Mouse (Mus musculus): Measurements from ENCODE around the gene Lcn4. TPM values are rescaled to one million over a fixed set of nuclear protein-coding genes. Genes with fewer than 3 reads are reported as not detected.

Lcn4 gene
- total RNA-seq, 2 experiments from 2014 or later, result not detected

DNA sequence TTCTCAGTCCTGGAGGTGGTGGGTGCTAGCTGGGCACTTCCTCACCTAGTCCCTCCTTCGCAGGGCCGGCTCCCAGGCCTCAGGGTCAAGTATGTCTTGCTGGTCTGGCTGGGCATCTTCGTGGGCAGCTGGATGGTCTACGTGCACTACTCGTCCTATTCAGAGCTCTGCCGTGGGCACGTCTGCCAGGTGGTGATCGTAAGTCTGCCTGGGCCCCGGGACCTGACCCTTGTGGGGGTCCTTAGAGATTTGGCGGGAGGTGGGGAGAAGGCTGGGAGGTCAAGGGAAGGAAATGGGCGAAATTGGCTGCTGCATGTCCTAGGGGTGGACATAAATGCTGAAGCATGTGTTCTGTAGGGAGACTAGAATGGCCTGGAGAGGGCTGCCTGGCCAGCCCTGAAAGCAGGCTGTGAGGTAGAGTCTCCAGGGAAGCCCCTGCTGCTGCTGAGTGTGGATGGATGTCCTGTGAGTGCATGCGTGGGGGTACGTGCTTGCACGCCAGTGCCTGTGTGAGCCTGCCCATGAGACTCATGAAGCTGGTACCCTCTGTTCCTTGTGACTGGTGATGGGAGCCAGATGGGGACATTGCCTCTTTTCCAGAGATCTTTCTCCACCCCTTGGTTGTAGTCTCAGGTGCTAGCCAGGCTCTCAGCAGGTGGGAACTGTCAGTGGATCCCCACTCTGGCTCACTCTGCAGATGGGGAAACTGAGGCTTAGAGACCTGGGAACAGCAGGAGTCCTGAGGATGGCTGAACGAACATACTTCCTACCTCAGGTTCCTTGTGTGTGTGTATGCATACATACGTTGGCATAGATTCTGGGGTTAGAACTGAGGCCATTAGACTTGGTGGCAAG is 38.3 kb downstream of the Lcn4 start:
- no peak for DNase-seq (ENCODE audit: extremely low spot score in 1 of 2, low spot score in 2 of 2)
- intact Hi-C loops (cut with DNase I), result no loop called here
- Histone ChIP-seq H3K4me3 (no peak overlapping the region), H3K27ac (peak overlapping the region; percentile 7; the same call in 1 of the 2 replicates)
- no peak for TF ChIP-seq CTCF (IDR thresholded peaks at IDR 0.05)

DNA sequence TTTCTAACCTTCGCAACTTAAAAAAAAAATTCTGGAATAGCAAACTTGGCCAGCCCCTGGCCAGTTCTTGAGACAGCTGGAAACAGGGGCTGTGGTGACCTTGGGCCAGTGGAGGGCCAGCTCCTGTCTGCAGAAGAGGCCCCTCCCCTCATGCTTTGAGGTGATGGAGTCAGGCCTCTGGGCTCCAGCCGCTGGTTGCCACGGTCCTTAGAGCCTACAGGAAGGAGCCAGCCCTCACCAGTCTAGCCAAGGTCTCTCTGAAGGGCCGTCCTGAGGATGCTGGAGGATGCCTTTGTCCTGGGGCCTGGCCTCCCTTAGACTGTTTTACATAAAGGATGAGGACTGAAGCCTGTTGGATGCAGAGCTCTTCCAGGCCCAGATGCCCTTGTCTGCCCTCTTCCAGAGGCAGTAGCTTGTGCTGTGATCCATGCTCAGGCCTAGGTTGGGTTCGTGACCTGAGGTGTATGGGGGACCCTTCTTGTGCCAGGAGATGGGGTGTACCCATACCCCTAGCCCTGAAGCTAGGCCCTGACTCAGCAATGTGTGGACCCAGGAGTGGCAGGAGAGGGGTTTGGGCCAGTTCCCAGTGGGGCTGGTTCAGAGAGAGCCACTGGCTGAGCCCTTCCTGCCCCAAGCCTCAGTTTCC is 42.2 kb downstream of the Lcn4 start:
- intact Hi-C loops (cut with DNase I), result no loop called here
- TF ChIP-seq CTCF (IDR thresholded peaks at IDR 0.05), result no peak
- peak in 1 of 2 experiments; percentile 25 for DNase-seq (ENCODE audit: extremely low spot score in 1 of 2, low spot score in 2 of 2)
- H3K4me3 ChIP-seq, result peak overlapping the region; percentile 88
- H3K27ac ChIP-seq, result peak overlapping the region; percentile 92

DNA sequence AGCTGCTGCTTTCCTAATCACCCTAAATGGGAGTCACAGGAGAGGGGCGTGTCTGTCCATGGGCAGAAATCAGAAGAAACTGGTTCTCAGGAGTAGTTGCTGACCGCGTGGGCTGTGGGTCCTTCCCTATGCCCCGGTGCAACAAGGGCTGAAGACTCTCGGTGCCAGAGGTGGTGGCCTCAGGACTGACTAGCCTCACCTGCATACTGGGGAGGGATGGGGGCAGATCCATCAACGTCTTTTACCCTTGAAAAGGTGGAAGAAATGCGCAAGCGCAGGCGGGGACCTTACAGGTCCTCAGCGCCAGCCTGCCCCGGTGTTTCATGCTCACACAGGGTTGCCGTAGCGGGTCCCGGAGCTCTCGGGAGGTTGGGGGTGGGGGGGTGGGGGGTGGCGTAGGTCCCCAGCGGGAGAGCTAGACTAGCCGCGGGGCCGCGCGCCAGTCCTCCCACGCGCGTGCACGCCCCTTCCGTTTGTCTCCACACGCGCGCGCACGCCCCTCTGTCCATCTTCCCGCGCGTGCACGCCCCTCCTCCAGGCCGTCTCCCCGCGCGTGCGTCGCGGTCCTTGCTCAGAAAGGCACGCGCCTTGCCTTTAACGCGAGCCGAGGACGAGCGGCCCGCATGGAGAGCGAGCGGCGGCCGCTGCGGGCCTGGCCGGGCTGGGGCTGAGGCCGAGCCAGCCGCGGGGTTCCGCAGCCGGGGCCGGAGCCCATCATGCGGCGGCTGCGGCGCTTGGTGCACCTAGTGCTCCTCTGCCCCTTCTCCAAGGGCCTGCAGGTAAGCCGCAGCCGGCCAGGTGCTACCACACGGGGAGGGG is 43.0 kb downstream of the Lcn4 start, which contains the start of gene Fam69b:
TSS of gene Fam69b (plus strand) at position 537 of the 819 bp plus-strand sequence.
- DNase-seq (ENCODE audit: extremely low spot score in 1 of 2, low spot score in 2 of 2), result peak; percentile 88 to 89
- intact Hi-C loops (cut with DNase I), result no loop called here
- H3K27ac ChIP-seq, result peak within 1 kb of the TSS; percentile 92
- TF ChIP-seq CTCF (IDR thresholded peaks at IDR 0.05), result no peak
- peak within 1 kb of the TSS; percentile 88 for H3K4me3 ChIP-seq

DNA sequence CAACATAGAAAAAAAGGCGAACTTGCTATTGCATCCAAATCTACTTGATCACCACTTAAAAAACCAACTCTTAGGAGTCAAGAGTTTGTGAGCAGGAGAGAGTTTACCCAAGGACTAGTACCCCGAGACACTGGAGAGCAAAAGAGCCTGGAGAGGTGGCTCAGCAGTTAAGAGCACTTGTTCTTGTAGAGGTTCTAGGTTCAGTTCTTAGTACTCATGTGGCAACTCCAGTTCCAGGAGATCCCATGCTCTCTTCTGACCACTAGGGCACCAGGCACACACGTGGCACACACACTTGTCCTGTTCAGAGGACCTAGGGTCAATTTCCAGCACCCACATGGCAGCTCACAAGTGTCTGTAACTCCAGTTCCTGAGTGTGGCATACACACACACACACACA is 45.0 kb downstream of the Lcn4 start:
- no peak for TF ChIP-seq CTCF (IDR thresholded peaks at IDR 0.05)
- no peak for DNase-seq (ENCODE audit: extremely low spot score in 1 of 2, low spot score in 2 of 2)
- no peak overlapping the region for H3K4me3 ChIP-seq
- intact Hi-C loops (cut with DNase I), result no loop called here
- H3K27ac ChIP-seq, result no peak overlapping the region

DNA sequence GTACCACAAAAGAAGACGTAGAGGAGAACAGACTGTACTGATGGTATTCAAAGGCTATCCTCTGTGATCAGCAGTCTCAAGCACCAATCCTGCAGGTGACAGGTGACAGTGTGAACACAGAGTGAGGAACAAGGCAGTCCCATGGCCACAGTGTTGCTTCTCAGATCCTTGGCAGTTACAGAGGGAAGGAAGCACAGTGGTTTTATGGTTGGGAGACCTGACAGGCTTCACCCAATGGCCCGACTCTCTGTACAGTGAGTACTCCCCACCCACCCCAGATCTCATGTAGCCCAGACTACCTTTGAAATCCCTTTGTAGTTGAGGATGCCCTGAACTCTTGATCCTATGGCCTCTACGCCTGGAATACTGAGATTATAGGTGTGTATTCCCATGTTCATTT is 45.7 kb downstream of the Lcn4 start:
- TF ChIP-seq CTCF (IDR thresholded peaks at IDR 0.05), result no peak
- no peak overlapping the region for H3K27ac ChIP-seq
- intact Hi-C loops (cut with DNase I), result no loop called here
- DNase-seq (ENCODE audit: extremely low spot score in 1 of 2, low spot score in 2 of 2), result no peak
- no peak overlapping the region for H3K4me3 ChIP-seq

DNA sequence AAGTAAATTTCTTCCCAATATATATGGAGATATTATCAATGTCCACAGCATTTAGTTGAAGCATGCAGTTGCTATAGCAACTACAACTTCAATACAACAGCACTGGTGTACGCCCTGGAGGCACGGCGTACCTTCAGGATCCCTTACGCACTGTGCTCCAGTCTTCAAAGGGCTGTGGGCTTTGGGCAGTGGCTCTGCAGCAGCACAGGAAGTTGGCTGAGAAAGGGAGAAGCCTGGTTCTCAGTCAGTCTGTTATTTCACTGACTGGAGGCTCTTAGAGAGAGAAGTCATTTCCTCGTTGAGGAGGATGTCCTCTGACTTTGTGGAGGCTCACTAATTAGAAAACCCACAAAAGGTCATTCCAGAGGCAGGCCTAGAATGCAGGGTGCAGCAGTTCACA is 48.1 kb downstream of the Lcn4 start:
- no peak for TF ChIP-seq CTCF (IDR thresholded peaks at IDR 0.05)
- DNase-seq (ENCODE audit: extremely low spot score in 1 of 2, low spot score in 2 of 2), result no peak
- H3K27ac ChIP-seq, result no peak overlapping the region
- intact Hi-C loops (cut with DNase I), result no loop called here
- H3K4me3 ChIP-seq, result no peak overlapping the region

DNA sequence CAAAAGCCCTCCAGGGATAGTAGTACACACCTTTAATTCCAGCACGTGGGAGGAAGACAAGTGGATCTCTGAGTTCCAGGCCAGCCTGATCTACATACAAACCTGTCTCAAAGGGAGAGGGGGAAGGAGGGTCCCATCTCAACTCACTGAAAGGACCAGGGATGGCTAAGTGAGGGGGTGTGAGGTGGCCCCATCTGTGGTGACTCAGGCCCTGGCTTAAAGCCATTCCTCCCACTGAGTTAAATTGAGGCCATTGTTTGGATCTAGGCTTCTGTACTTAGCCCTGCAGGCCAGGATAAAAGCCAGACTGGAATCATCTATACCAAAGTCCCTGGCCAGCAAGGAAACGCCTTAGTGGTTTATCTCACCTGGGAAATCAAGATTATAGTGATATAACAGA is 49.8 kb downstream of the Lcn4 start:
- H3K4me3 ChIP-seq, result no peak overlapping the region
- TF ChIP-seq CTCF (IDR thresholded peaks at IDR 0.05), result no peak
- DNase-seq (ENCODE audit: extremely low spot score in 1 of 2, low spot score in 2 of 2), result no peak
- intact Hi-C loops (cut with DNase I), result no loop called here
- no peak overlapping the region for H3K27ac ChIP-seq

DNA sequence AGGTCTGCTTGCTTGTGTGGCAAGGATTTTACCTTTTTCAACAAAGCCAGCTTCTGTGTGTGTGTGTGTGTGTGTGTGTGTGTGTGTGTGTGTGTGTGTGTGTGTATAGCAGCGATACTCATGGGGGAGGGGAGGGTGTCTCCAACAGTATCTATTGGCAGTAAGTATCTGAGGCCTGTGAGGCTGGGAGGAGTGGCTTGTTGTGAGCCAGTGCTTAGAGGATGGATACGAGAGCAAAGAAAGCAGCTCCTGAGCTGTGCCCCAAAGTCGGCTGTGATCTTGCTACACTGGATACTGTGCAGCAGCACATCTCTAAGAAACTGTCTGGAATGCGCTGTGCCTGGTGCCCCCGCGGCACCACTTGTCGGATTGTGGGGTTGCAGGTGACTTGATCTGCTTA is 53.2 kb downstream of the Lcn4 start:
- no peak overlapping the region for H3K4me3 ChIP-seq
- TF ChIP-seq CTCF (IDR thresholded peaks at IDR 0.05), result no peak
- no peak for DNase-seq (ENCODE audit: extremely low spot score in 1 of 2, low spot score in 2 of 2)
- intact Hi-C loops (cut with DNase I), result no loop called here
- no peak overlapping the region for H3K27ac ChIP-seq

Other genes starting within 250 kb of the Lcn4 start
- gene Sec16a, start 226.1 kb downstream of the Lcn4 start, total RNA-seq (2021), result 10 to 100 TPM; 50.6 to 50.9 TPM
- 10 to 100 TPM; 23.8 to 23.9 TPM for gene Notch1, start 154.6 kb downstream of the Lcn4 start, total RNA-seq (2021)
- gene Egfl7, start 91.3 kb downstream of the Lcn4 start, total RNA-seq (2021), result 10 to 100 TPM; 62.4 to 67.4 TPM
- not detected for gene Gm20532, start 84.6 kb downstream of the Lcn4 start, total RNA-seq (2021)
- 1 to 10 TPM; 1.3 to 1.8 TPM for gene Agpat2, start 66.9 kb downstream of the Lcn4 start, total RNA-seq (2021)
- 10 to 100 TPM; 72.4 to 78.9 TPM for gene Fam69b, start 42.8 kb downstream of the Lcn4 start, total RNA-seq (2021)
- not detected for gene Abo, start 193.7 kb upstream of the Lcn4 start, total RNA-seq (2021)
- 10 to 100 TPM; 25.4 to 27.3 TPM for gene Surf6, start 231.6 kb upstream of the Lcn4 start, total RNA-seq (2021)
- gene Med22, start 239.4 kb upstream of the Lcn4 start, total RNA-seq (2021), result 10 to 100 TPM; 44.5 to 46.6 TPM
- 100 to 1,000 TPM; 208 to 232 TPM for gene Rpl7a, start 239.5 kb upstream of the Lcn4 start, total RNA-seq (2021)
- gene Surf2, start 245.1 kb upstream of the Lcn4 start, total RNA-seq (2021), result 10 to 100 TPM; 37.8 to 37.9 TPM
- gene Surf1, start 245.2 kb upstream of the Lcn4 start, total RNA-seq (2021), result 10 to 100 TPM; 96.6 to 97.2 TPM

All from left cerebral cortex, adult 2 months (tissue).